Mouse (Mus musculus): ENCODE measurements around the gene Xpo6.

Gene Xpo6

DNA sequence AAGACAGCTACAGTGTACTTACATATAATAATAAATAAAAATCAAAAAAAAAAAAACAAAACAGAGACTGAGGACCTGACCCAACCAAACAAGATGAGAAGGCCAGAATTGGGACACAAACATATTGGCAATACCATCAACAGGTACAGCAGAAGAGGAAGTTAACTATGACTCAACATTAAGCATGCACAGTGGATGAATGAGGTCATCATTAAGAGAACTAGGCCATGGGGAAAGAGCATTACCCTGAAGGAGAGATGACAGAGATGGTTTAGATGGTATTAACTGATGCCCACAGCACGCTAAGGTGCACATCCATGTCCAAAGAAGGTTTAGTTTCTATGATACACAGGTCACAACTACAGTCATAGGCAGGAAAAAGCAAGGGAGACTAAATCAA, 6.1 kb downstream of the Xpo6 start:
- no peak for DNase-seq (ENCODE audit: low spot score in 2 of 2)

DNA sequence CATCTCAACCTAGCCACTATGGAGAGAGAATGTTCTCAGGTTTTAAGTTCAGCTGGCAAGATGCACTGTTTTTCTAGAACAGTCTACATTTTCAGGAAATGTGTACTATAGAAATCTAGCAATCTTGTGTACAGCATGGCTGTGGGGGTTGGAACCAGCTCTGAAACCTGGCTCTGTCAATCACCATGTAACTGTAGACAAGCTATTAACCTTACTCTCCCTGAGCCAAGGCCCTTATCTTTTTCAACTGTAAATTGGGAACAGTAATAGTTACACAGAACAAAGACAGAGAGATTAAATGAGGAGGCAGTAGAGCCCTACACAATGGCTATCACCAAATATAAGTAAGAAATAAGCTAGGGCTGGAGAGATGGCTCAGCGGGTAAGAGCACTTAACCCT, 8.8 kb downstream of the Xpo6 start:
- DNase-seq (ENCODE audit: low spot score in 2 of 2), result no peak

DNA sequence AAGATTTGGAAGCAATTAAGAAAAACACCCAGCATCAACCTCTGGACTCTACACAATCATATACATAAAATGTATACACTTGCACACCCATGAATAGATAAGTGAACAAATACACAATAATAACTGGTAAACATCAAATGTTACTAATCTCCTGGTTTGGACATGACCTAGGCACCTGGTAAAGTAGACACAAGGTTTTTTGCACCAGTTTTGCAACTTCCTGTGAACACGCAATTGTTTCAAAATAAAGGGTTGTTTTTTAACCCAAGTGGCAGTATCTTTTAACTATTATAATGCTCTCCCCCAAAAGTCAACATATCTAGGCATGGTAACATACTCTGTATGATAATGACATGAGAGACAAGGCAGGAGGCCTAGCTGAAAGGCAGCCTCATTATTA, 10.8 kb downstream of the Xpo6 start:
- no peak for DNase-seq (ENCODE audit: low spot score in 2 of 2)

DNA sequence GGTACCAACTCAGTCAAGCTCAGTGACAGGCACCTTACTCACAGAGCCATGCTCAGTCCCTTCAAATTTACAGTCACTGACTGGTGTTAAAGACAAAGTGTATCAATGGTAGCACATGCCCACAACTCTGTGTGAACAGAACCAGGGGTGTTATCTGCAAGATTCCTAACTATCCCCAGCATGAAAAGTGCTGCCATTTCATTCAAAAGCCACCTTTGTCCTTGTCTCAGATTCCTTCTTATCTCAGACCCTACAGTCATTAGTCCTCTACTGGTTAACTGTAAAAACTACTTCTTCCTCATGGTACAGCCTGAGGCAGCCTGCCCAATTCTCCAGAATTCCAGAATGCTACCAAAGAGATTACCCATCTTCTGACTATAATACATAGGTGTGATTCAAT, 14.3 kb downstream of the Xpo6 start:
- no peak for DNase-seq (ENCODE audit: low spot score in 2 of 2)

DNA sequence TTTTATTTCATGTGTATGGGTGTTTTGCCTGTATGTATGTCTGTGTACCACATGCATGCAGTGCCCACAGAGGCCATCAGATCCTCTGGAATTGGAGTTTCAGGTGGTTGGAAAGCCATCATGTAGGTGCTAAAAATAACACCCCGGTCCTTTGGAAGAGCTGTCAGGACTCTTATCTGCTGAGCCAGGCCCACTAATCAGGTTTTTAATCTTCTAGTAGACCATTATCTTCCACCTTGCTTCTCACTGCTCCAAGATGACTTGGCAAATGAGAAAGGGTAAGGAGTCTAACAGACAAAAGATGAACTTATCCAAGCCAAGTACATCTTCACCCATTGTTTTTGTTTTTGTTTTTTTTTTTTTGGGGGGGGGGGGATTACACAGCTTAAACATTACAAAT, 16.7 kb downstream of the Xpo6 start:
- DNase-seq (ENCODE audit: low spot score in 2 of 2), result no peak

DNA sequence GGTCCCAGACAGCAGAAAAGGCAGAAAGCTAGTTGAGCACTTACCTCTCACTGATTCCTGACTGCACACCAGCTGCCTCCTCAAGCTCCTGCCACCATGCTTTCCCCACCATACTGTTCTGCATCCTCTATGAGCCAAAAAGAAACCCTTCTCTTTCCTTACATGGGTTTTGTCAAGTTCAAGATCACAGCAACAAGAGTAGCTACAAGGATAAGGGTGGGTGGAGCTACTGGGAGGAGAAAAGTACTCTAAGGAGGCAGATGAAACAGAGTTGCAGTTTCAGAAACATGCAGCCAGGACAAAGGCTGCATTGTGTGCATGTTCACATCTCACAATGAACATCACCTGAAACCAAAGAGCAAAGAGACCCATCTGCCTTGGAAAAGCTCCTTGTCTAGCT, 18.8 kb downstream of the Xpo6 start:
- DNase-seq (ENCODE audit: low spot score in 2 of 2), result no peak

DNA sequence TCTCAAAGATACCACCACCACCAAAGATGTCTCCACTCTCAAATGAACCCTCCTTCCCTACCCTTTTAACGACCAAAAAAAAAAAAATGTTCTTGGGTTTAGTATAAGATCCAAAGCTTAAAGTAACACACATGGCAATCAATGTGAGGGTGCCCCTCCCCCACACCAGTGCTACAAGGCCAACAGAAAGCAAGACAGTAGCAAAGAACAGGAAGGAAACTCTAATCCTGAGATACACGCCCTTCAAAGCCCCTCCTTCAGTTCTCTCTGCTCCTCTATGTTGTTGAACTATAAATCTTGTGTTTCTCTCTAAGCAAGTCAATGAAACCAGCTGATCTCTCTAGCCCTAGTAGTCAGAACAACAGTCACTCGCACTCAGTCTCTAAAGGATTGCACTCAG, 19.3 kb downstream of the Xpo6 start:
- no peak for DNase-seq (ENCODE audit: low spot score in 2 of 2)

DNA sequence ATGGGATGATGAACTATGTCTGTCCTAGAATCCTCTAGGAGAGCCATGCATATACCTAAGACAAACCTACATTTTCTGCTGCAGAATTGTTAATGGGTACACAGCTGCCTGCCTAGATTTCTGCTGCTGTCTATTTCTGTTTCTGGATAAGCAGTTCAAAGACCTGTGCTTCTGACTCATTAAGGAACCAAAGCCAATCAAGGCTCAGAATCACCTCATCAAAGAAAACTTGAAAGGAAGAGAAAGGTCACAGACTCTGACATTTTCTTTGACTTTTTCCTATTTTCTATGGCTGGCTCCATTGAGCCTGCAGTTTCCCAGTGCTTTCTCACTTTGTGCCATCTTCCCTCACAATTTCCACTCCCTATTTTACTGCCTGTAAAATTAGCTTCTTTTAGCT, 21.5 kb downstream of the Xpo6 start:
- no peak for DNase-seq (ENCODE audit: low spot score in 2 of 2)

DNA sequence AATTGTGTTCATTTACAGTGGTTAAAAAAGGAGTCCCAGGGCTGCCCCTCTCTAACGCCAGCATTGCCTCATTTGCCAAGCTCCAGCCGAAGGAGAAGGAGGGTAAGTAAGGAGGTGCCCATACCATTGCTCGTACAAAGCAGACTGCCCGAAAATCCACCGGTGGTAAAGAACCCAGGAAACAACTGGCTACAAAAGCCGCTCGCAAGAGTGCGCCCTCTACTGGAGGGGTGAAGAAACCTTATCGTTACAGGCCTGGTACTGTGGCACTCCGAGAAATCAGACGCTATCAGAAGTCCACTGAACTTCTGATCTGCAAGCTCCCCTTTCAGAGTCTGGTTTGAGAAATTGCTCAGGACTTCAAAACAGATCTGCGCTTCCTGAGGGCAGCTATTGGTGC, 24.3 kb downstream of the Xpo6 start:
- DNase-seq (ENCODE audit: low spot score in 2 of 2), result no peak

DNA sequence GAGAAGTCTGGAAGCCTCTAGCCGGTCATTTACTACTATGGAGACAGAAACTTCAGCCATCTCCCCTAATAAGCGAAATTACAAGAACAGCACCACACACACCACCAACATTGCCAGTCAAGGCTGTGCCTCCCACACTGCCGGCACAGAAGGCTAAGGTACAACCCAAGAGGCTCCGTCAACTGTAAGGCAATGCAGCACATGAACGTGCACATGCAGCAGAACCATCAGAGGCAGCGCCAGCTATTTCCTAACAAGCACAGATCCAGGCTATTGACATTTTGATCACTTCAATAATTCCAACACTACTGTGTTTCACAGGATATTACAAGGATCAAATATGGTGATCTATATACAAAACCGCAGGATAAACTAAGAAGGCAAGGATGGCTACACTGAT, 24.8 kb downstream of the Xpo6 start:
- no peak for DNase-seq (ENCODE audit: low spot score in 2 of 2)

DNA sequence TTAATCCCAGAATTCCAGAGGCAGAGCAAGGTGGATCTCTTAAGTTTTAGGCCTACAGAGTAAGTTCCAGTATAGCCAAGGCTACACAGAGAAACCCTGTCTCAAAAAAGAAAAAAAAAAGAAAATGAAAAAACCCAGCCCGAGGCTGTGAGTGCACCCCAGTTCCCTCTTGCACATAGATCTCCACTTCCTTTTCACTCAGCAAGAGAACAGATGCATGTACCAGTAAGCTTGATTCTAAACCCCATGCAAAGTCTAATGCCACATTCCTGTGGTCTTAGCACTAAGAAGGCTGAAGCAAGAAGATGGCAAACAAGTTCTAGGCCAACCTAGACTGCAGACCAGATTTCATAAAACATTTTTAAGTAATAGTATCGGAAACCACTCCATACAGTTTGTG, 25.4 kb downstream of the Xpo6 start:
- DNase-seq (ENCODE audit: low spot score in 2 of 2), result no peak

DNA sequence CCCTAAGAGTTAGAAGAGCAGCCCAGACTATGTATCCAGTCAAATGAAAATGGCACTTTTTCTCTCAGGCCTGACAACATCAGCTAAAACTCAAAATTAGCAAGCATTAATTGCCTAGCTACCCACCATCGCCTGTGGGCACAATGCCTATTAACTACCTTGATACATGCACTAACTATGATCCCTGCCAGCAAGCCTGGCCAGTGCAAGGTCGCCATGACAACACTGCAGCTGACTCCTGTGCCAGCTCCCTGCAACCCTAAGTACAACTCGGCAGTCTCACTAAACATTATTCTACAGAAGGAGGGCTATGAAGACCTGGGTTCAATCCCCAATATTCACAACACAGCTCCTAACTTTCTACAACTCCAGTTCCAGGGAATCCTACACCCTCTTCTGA, 28.3 kb downstream of the Xpo6 start:
- no peak for DNase-seq (ENCODE audit: low spot score in 2 of 2)

DNA sequence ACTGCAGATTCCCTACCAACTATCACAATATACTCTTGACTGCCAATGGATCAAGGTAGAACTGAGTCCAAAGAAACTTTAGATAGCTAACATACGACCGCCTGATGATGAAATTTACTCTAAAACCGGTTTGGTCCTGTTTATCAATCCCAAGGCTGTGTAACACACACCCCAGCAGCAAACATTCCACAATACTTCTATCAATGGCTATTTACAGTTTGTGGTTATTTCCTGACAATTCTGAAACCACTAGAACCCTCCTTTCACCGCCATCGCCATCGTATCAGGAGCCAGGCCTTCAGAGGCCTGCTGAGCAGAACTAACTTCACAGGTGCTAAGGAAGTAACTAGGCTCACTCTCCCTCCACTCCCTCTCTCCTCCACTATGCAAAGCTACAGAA, 31.7 kb downstream of the Xpo6 start:
- DNase-seq (ENCODE audit: low spot score in 2 of 2), result no peak

DNA sequence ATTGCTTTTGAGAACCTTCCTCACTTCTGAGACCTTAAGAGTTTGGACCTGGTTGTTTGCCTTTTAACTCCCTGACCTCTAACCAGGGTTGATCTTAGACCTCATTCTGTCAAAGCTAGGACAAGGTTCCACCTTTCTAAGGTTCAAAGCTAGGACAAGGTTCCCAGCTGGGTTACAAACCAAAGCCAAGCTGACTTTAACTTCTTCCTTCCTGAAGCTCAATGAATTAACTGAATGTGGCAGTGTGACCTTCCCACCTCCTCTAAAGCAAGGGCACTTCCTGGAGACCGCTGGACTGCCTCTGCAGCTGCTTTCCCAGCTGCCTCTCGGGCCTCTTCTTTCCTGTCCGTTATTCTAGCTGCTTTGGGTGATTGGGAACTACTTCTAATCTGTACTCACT, 32.9 kb downstream of the Xpo6 start:
- DNase-seq (ENCODE audit: low spot score in 2 of 2), result no peak

DNA sequence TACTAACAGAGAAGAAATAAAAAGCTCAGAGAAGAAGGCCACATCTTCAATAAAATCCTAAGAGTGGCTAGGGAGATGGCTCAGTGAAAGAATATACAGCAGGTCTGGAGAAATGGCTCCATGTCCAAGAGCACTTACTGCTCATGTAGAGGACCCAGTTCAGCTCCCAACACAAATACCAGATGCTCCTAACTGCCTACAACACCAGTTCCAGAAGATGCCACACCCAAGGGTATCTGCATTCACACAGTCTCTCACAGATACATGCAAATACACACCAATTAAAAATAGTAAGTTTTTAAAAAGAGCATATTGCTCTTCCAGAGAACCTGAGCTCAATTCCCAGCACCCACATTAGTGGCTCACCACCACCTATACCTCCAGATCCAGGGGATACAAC, 33.7 kb downstream of the Xpo6 start:
- DNase-seq (ENCODE audit: low spot score in 2 of 2), result no peak

DNA sequence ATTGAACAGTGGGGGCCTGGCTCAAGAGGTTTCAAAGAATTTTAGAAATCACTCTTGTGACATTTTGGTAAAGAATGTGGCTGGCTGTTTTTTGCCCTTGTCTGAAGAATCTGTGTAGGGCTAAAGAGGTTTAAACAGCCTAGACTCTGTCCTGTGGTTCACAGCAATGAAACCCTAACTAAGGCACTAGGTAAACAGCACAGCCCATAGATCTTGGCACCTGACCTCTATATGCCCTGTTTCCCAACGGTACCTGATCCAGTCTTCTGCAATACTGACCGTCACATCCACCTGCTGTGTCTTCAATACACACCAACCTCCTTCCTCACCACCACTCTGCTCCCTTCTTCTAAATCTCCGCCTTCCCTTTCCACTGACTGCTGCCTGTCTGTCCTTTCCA, 42.1 kb downstream of the Xpo6 start:
- no peak for DNase-seq (ENCODE audit: low spot score in 2 of 2)

DNA sequence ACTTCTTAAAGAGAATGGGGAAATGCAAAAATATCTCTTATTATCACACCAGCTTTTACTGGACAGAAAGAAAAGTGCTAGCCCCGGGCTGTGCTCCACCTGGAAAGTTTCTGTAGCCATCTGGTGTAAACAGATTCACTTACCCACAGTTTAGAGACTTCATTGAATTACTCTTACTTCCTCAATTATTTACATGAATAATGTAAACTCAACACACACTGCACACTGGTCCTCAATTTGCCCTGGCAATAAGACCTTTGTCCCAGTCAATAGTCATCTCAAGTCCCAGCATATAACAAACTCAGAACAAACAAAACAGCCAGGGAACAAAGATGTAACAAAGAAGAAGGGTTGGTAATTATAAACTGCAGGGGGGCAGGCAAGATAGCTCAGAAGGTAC, 44.6 kb downstream of the Xpo6 start:
- no peak for DNase-seq (ENCODE audit: low spot score in 2 of 2)

DNA sequence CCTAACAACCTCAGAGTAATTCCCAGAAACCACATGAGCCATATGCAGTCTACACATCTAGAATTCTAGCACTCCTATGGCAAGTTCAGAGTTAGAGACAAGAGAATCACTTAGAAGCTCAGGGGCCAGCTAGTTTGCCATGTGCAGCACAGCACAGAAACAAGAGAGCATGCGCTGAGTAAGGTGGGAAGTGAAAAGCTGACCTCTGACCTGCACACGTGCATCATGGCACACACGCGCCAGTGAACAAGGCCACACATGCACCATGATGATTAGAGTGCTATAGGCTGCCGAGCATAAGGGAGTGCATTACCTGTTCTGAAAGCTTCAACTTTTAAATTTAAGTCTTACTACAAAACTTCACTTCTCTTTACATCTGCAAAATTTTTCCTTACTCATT, 45.6 kb downstream of the Xpo6 start:
- DNase-seq (ENCODE audit: low spot score in 2 of 2), result no peak

DNA sequence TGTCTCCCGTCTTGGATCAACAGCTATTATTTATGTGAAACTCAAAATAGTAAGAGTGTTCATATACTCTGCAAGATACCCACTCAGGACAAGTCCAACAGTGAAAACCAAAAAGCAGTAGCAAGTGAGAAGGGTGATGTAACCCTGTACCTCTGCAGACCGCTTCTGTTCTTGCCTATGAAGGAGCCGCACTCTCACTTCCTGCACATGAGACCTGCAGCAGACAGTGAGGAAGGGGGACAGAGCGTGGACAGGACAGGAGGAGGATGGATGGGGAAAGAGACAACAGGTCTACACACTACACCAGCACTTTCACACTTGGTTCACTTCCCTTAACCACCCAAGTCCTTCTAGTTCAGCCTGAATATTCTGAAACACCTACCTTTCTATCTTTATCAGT, 48.0 kb downstream of the Xpo6 start:
- DNase-seq (ENCODE audit: low spot score in 2 of 2), result no peak

DNA sequence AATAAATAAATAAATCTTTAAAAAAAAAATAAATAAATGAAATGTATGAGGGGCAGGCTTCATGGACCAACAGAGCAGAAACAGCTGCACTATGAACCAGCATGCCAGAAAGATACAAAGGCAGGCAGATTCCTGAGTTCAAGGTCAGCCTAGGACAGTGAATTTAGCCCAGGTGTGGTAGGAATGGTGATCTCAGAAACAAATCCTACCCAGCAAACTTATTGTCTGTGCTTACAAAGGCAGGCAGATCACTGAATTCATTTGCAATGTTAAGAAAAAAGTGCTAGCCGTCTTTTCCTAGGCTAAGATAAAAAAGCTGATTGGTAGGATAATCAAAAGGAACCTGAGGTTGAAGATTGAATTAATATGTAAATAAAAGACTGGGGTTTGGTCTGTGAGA, 54.1 kb downstream of the Xpo6 start:
- DNase-seq (ENCODE audit: low spot score in 2 of 2), result no peak

DNA sequence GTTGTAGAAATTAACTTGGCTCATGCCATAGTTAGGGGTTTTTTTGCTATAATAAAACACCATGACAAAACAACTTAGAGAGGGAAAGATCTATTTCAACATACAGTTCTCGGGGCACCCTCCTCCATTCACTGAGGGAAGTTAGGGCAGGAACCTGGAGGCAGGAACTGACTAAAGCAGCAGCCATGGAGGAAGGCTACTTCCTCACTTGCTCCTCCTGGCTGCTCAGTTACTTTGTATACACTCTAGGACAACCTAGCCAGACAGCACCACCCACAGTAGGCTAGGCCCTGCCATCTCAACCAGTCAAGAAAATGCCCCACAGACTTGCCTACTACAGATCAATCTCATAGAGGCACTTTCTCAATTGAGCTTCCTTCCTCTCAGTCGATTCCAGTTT, 55.9 kb downstream of the Xpo6 start:
- DNase-seq (ENCODE audit: low spot score in 2 of 2), result no peak

DNA sequence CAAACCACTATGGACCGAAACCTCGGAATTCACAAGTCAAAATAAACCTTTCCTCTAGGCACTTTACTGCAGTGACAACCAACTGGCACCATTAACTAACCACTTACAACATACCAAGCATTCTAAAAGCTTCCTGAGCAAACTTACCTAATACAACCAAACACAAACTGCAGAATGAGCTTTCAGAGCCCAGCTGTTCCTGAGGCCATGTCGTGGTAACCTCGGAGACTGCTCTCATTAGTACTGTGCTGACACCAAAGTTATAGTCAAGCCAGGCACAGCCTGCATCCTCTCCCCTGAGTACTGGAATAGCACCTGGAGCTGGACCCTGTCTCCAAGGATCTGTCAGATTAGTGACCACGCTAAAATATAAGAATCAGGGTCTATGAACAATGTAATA, 62.5 kb downstream of the Xpo6 start:
- no peak for DNase-seq (ENCODE audit: low spot score in 2 of 2)

DNA sequence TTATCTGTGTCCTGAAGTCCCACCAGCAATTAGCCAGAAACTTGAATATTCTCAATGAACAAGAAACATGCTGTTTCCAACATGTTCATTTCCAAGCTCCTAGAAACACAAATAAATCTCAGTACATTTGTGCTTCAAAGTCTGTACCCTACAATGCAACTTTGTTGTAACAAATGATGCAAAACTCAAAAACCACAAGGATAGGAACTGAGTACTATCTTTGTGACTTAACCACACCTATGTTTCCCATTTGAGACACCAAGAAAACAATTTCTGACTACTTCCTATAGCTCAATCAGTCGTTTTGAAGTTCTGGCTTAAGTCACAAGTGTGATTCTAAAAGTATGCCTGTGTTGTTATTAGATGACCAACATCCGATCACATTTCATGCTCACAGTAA, 64.9 kb downstream of the Xpo6 start:
- no peak for DNase-seq (ENCODE audit: low spot score in 2 of 2)

DNA sequence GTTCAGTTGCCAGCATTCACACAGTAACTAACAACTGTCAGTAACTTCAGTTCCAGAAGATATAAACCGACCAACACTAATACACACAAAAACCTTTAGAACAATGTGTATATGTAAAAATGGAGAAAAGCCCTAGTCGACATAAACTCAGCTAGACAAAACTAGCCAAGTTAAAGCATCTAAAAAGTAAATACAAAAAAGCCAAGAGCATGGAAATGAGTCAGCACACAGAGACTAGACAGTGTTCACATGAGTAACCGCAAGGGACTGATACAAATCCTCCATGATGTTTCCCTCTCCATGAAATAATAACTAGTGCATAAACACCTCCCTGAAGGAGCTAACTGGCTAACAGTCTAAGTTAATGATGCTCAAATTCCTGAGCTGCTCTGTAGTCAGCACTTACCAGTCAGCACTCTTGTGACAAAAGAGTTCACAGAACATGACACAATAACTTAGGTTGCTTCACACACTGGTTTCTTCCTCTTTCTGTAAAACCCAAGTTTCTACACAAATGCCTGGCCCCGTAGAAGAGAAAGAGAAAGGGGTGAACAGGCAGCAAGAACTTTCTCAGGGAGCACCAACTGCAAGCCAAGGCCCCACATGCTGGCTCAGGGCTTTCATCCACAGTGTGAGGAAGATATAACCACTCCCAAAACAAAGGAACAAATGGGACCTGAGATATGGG, 65.5 kb downstream of the Xpo6 start:
- DNase-seq (ENCODE audit: low spot score in 2 of 2), result no peak

DNA sequence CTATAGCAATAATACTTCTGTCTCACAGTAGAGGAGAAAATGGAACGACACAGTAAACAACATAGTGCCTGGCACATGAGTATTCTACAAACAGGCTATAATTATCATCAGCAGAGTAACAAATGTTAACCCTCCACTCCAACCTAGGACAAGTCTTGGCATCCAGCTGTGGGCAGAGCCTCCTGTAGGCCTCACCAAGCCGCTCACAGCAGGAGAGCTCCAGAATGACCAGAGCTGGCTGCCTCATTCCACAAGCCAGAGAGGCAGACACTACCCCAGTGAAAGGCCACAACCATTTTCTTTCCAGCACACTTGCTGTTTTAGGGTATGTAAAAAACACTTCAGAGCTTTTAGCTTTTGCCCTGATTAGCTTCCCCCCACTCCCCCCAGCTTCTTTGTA, 72.6 kb downstream of the Xpo6 start:
- DNase-seq (ENCODE audit: low spot score in 2 of 2), result no peak
